Mouse (Mus musculus): ENCODE measurements at regions not wholly inside any gene's neighbourhood (a gene's known extent, or its start where the extent isn't known, plus 50 kb on each side); places are given as distances from the start of the nearest gene placed in this dataset.

- TF ChIP-seq CTCF (IDR thresholded peaks at IDR 0.05; ENCODE audit: low read depth) (no peak), EP300 (IDR thresholded peaks at IDR 0.05; ENCODE audit: low read depth) (no peak)
Measured at GRCm38 (mm10) chr10:37227889-37228288, 89.2 kb upstream of the Marcks start.
